25 mouse cellular contexts compared by ENCODE assay signal in genomic region chr1:57955774-57956173, GRCm38 (mm10). TPM values are rescaled to one million over a fixed set of nuclear protein-coding genes. Genes with fewer than 3 reads are reported as not detected.
"Had no signal": no experiment of that assay in that cellular context is flagged by ENCODE, and none has a peak within 500 bp of the region (broad histone marks: within the 10 kb centered on the region; RNA-seq: fewer than 3 reads in every experiment).

No protein-coding gene starts in this region.

- H3K4me1 ChIP-seq: forebrain, embryonic 15.5 days; heart, embryonic 10.5 days; heart, embryonic 13.5 days; hindbrain, embryonic 15.5 days; limb, embryonic 12.5 days; limb, embryonic 15.5 days; liver, embryonic 12.5 days had no signal

- ATAC-seq: forebrain, embryonic 15.5 days; forebrain, postnatal 0 days; hindbrain, postnatal 0 days; intestine, embryonic 16.5 days; liver, embryonic 12.5 days had no signal

- DNase-seq: forebrain, postnatal 0 days; gastrocnemius, postnatal 14 days; gastrocnemius, postnatal 36 days; heart, adult 18-20 months; heart, postnatal 36 days; kidney, adult 11 months; kidney, adult 8-10 months; kidney, postnatal 25 days; layer of hippocampus, adult 9-11 months; layer of hippocampus, postnatal 36 days; left cerebral cortex, postnatal 4 days; lung, adult 18-20 months had no signal

- H3K4me3 ChIP-seq: forebrain, embryonic 15.5 days; heart, embryonic 10.5 days; heart, embryonic 13.5 days; heart, embryonic 15.5 days; hindbrain, embryonic 13.5 days; hindbrain, embryonic 15.5 days; limb, embryonic 12.5 days; limb, embryonic 15.5 days; liver, embryonic 12.5 days had no signal

- H3K27me3 ChIP-seq: forebrain, embryonic 15.5 days; heart, embryonic 13.5 days; heart, embryonic 15.5 days; hindbrain, embryonic 13.5 days; hindbrain, embryonic 15.5 days; limb, embryonic 12.5 days; limb, embryonic 15.5 days; liver, embryonic 12.5 days had no signal

- H3K9ac ChIP-seq: forebrain, embryonic 15.5 days; forebrain, postnatal 0 days; heart, embryonic 13.5 days; heart, embryonic 15.5 days; hindbrain, embryonic 13.5 days; hindbrain, embryonic 15.5 days; limb, embryonic 12.5 days; limb, embryonic 15.5 days; liver, embryonic 12.5 days; liver, embryonic 14.5 days had no signal

- H3K4me2 ChIP-seq: forebrain, embryonic 15.5 days; heart, embryonic 13.5 days; heart, embryonic 15.5 days; hindbrain, embryonic 13.5 days; hindbrain, embryonic 15.5 days; limb, embryonic 12.5 days; limb, embryonic 15.5 days; liver, embryonic 12.5 days had no signal

- H3K9me3 ChIP-seq: forebrain, embryonic 15.5 days; heart, embryonic 10.5 days; heart, embryonic 13.5 days; heart, embryonic 15.5 days; hindbrain, embryonic 13.5 days; hindbrain, embryonic 15.5 days; limb, embryonic 12.5 days; limb, embryonic 15.5 days; liver, embryonic 12.5 days had no signal

- H3K27ac ChIP-seq: forebrain, embryonic 15.5 days; heart, embryonic 10.5 days; heart, embryonic 13.5 days; hindbrain, embryonic 13.5 days; hindbrain, embryonic 15.5 days; hindbrain, postnatal 0 days; limb, embryonic 12.5 days; liver, embryonic 12.5 days; liver, embryonic 14.5 days had no signal

RNA-seq across cellular contexts. Expression of gene Sgo2a, which starts 40.0 kb away (rescaled TPM):
- polyA plus RNA-seq: liver, adult 2 months had no signal
